ENCODE assay signal across 8 mouse cellular contexts in the genomic region with DNA sequence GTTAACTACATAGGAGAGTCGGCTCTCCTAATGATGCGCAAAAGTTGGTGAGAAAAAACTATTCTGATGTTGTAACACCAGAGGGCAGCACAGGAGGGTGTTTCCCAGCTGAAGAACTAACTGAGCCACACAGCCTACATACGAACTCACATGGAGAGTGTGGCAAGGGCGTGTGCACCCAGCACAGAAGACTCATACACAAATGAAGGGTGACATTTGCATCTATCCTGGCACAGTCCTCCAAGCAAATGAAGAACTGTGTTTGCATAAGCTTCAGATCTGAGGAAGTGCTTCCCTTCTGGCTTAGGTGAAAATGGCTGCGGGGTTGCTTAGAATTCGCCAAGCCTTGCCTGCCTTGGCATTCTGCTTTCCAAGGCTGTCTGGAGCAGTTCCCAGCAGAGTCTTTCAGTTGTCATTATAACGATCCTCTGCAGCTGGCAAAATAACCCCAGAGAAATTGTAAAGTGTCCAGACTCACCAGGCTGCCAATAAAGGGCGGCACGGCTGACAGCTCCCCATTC. TPM values are rescaled to one million over a fixed set of nuclear protein-coding genes. Genes with fewer than 3 reads are reported as not detected.
DNase-seq lines count a peak whose midpoint lies in the region; ATAC-seq and TF ChIP-seq lines count a peak whose summit lies in the region.

No protein-coding gene starts in this region.

- WGBS in forebrain, embryonic 15.5 days: 7% methylated on average over 9 of the region's 9 CpGs
- 44% methylated on average over 9 of the region's 9 CpGs for WGBS in liver, postnatal 0 days (ENCODE audit: insufficient replicate concordance)
- WGBS in neural tube, embryonic 15.5 days: 18% methylated on average over 9 of the region's 9 CpGs

- H3K4me2 ChIP-seq in forebrain, embryonic 15.5 days (replicated peaks): peak overlapping the region; percentile 28
- no peak overlapping the region for H3K4me2 ChIP-seq in liver, postnatal 0 days (ENCODE audit: low read depth, low read length)
- H3K4me2 ChIP-seq in neural tube, embryonic 15.5 days: peak overlapping the region; percentile 44

- no peak overlapping the region for H3K9ac ChIP-seq in forebrain, embryonic 15.5 days (replicated peaks)
- no peak overlapping the region for H3K9ac ChIP-seq in liver, postnatal 0 days (replicated peaks)
- H3K9ac ChIP-seq in neural tube, embryonic 15.5 days (replicated peaks): no peak overlapping the region

- H3K27me3 ChIP-seq in forebrain, embryonic 15.5 days: no peaks in the 10 kb centered on the region
- 0 out of 2 replicates have a peak, but pooled peaks cover 2% of the 10 kb centered on the region for H3K27me3 ChIP-seq in liver, postnatal 0 days (ENCODE audit: insufficient read depth, low read length)
- no peaks in the 10 kb centered on the region for H3K27me3 ChIP-seq in neural tube, embryonic 15.5 days (replicated peaks)

- peak overlapping the region; percentile 76 for H3K27ac ChIP-seq in forebrain, embryonic 15.5 days (replicated peaks)
- no peak overlapping the region for H3K27ac ChIP-seq in liver, postnatal 0 days (ENCODE audit: low read depth)
- H3K27ac ChIP-seq in neural tube, embryonic 15.5 days (replicated peaks): peak overlapping the region; percentile 51

- H3K4me3 ChIP-seq in forebrain, embryonic 15.5 days: 0 out of 2 replicates have a peak overlapping the region, but pooled peaks have one; percentile 8
- H3K4me3 ChIP-seq in liver, postnatal 0 days (ENCODE audit: low read depth, low read length): no peak overlapping the region
- H3K4me3 ChIP-seq in neural tube, embryonic 15.5 days (replicated peaks): no peak overlapping the region

- TF ChIP-seq CTCF in liver, postnatal 0 days (IDR thresholded peaks at IDR 0.05; ENCODE audit: low read depth): peak; percentile 82

- TF ChIP-seq EP300 in liver, postnatal 0 days (IDR thresholded peaks at IDR 0.05; ENCODE audit: low read depth): no peak

- ATAC-seq in forebrain, embryonic 15.5 days (replicated peaks): peak; percentile 98
- ATAC-seq in liver, postnatal 0 days: peak; percentile 43; the same call in 1 of the 2 replicates
- ATAC-seq in neural tube, embryonic 15.5 days (ENCODE audit: low FRiP score): peak; percentile 61

- no peaks in the 10 kb centered on the region for H3K36me3 ChIP-seq in forebrain, embryonic 15.5 days
- no peaks in the 10 kb centered on the region for H3K36me3 ChIP-seq in liver, postnatal 0 days (replicated peaks; ENCODE audit: insufficient read depth, low read length)
- H3K36me3 ChIP-seq in neural tube, embryonic 15.5 days: no peaks in the 10 kb centered on the region

- peaks cover 15% of the 10 kb centered on the region for H3K4me1 ChIP-seq in forebrain, embryonic 15.5 days
- H3K4me1 ChIP-seq in liver, postnatal 0 days (ENCODE audit: insufficient read depth): no peaks in the 10 kb centered on the region
- H3K4me1 ChIP-seq in neural tube, embryonic 15.5 days: peaks cover 10% of the 10 kb centered on the region

- no peaks in the 10 kb centered on the region for H3K9me3 ChIP-seq in forebrain, embryonic 15.5 days
- H3K9me3 ChIP-seq in liver, postnatal 0 days (ENCODE audit: low read length): no peaks in the 10 kb centered on the region
- no peaks in the 10 kb centered on the region for H3K9me3 ChIP-seq in neural tube, embryonic 15.5 days (replicated peaks)

- DNase-seq in urinary bladder, postnatal 14 days (ENCODE audit: low spot score): peak; percentile 28
- no peak for DNase-seq in urinary bladder, adult 2 months (ENCODE audit: low spot score)
- peak; percentile 24 for DNase-seq in c-Kit-positive CD71-positive TER-119-positive erythroid progenitor cells, embryonic 14.5 days (ENCODE audit: low spot score)
- DNase-seq in kidney, postnatal 10 days: peak; percentile 54
- DNase-seq in liver, postnatal 0 days: peak; percentile 61
- peak; percentile 72 for DNase-seq in thymus, postnatal 14 days

RNA-seq across cellular contexts. Expression of a gene that starts 25.4 kb away (rescaled TPM):
- polyA plus RNA-seq in urinary bladder, adult 2 months (2012; rRNA removed): 5.6 and 6.7 TPM in 2 replicates
- 8.0 and 9.2 TPM in 2 replicates for polyA plus RNA-seq in forebrain, embryonic 15.5 days (2015; fragmentation: Nextera tagmentation; extraction: Ambion mirVana)
- polyA plus RNA-seq in liver, postnatal 0 days (2015; fragmentation: Nextera tagmentation; extraction: Ambion mirVana): 4.6 and 4.7 TPM in 2 replicates
- 6.7 and 8.9 TPM in 2 replicates for polyA plus RNA-seq in neural tube, embryonic 15.5 days (2015; fragmentation: Nextera tagmentation; extraction: Ambion mirVana)

RNA-seq across cellular contexts. Expression of a gene that starts 48.8 kb away (rescaled TPM):
- polyA plus RNA-seq in urinary bladder, adult 2 months (2012; rRNA removed): 69.2 and 74.7 TPM in 2 replicates
- 171 and 176 TPM in 2 replicates for polyA plus RNA-seq in forebrain, embryonic 15.5 days (2015; fragmentation: Nextera tagmentation; extraction: Ambion mirVana)
- 51.2 and 51.4 TPM in 2 replicates for polyA plus RNA-seq in liver, postnatal 0 days (2015; fragmentation: Nextera tagmentation; extraction: Ambion mirVana)
- 158 and 175 TPM in 2 replicates for polyA plus RNA-seq in neural tube, embryonic 15.5 days (2015; fragmentation: Nextera tagmentation; extraction: Ambion mirVana)

Comparison
In these comparisons a context has a peak if more than half of its experiments do, and no peak if none do; other contexts are left out.
1. ATAC-seq: peak in every context shown above with its lines; median percentile 98 in forebrain, embryonic 15.5 days; 61 in neural tube, embryonic 15.5 days; 43 in liver, postnatal 0 days.